Mouse (Mus musculus): ENCODE measurements around the gene Plin1. TPM values are rescaled to one million over a fixed set of nuclear protein-coding genes. Genes with fewer than 3 reads are reported as not detected.

Plin1 gene
- polyA plus RNA-seq, 1 experiment = 0.14 TPM

- no peak for DNase-seq (ENCODE audit: extremely low spot score in 1 of 2, low spot score in 1 of 2)
Measured at GRCm38 (mm10) chr7:79738913-79739312, 6.2 kb upstream of the Plin1 start.

- DNase-seq (ENCODE audit: extremely low spot score in 1 of 2, low spot score in 1 of 2) = no peak
Measured at GRCm38 (mm10) chr7:79736511-79736910, 3.8 kb upstream of the Plin1 start.

GRCm38 (mm10) chr7:79734563-79734962, 1.9 kb upstream of the Plin1 start:
- DNase-seq (ENCODE audit: extremely low spot score in 1 of 2, low spot score in 1 of 2) = no peak

GRCm38 (mm10) chr7:79731438-79731837, 1.3 kb downstream of the Plin1 start:
- DNase-seq (ENCODE audit: extremely low spot score in 1 of 2, low spot score in 1 of 2) = no peak

- no peak for DNase-seq (ENCODE audit: extremely low spot score in 1 of 2, low spot score in 1 of 2)
Measured at GRCm38 (mm10) chr7:79729743-79730370, 2.8 kb downstream of the Plin1 start.

- DNase-seq (ENCODE audit: extremely low spot score in 1 of 2, low spot score in 1 of 2) = peak in 1 of 2 experiments; percentile 76
Measured at GRCm38 (mm10) chr7:79729169-79729568, 3.5 kb downstream of the Plin1 start.

GRCm38 (mm10) chr7:79728219-79728618, 4.5 kb downstream of the Plin1 start:
- DNase-seq (ENCODE audit: extremely low spot score in 1 of 2, low spot score in 1 of 2) = peak in 1 of 2 experiments; percentile 73

- DNase-seq (ENCODE audit: extremely low spot score in 1 of 2, low spot score in 1 of 2) = peak in 1 of 2 experiments; percentile 67
Measured at GRCm38 (mm10) chr7:79727091-79727490, 5.6 kb downstream of the Plin1 start.

- peak in 1 of 2 experiments; percentile 28 for DNase-seq (ENCODE audit: extremely low spot score in 1 of 2, low spot score in 1 of 2)
Measured at GRCm38 (mm10) chr7:79721386-79721977, 11.2 kb downstream of the Plin1 start.

- peak in 1 of 2 experiments; percentile 41 for DNase-seq (ENCODE audit: extremely low spot score in 1 of 2, low spot score in 1 of 2)
Measured at GRCm38 (mm10) chr7:79715187-79715981, 17.3 kb downstream of the Plin1 start, which contains the start of gene Kif7. Gene Kif7, minus strand, starts transcription at chr7:79715720.

GRCm38 (mm10) chr7:79710831-79711230, 21.9 kb downstream of the Plin1 start:
- DNase-seq (ENCODE audit: extremely low spot score in 1 of 2, low spot score in 1 of 2) = no peak

GRCm38 (mm10) chr7:79710130-79710607, 22.5 kb downstream of the Plin1 start:
- DNase-seq (ENCODE audit: extremely low spot score in 1 of 2, low spot score in 1 of 2) = peak in 1 of 2 experiments; percentile 56

GRCm38 (mm10) chr7:79705210-79705609, 27.5 kb downstream of the Plin1 start:
- no peak for DNase-seq (ENCODE audit: extremely low spot score in 1 of 2, low spot score in 1 of 2)

GRCm38 (mm10) chr7:79702755-79703154, 29.9 kb downstream of the Plin1 start:
- no peak for DNase-seq (ENCODE audit: extremely low spot score in 1 of 2, low spot score in 1 of 2)

GRCm38 (mm10) chr7:79696495-79696894, 36.2 kb downstream of the Plin1 start:
- DNase-seq (ENCODE audit: extremely low spot score in 1 of 2, low spot score in 1 of 2) = no peak

GRCm38 (mm10) chr7:79680231-79680630, 52.5 kb downstream of the Plin1 start:
- DNase-seq (ENCODE audit: extremely low spot score in 1 of 2, low spot score in 1 of 2) = no peak

- DNase-seq (ENCODE audit: extremely low spot score in 1 of 2, low spot score in 1 of 2) = no peak
Measured at GRCm38 (mm10) chr7:79679186-79679585, 53.5 kb downstream of the Plin1 start.

- DNase-seq (ENCODE audit: extremely low spot score in 1 of 2, low spot score in 1 of 2) = no peak
Measured at GRCm38 (mm10) chr7:79670900-79671604, 61.7 kb downstream of the Plin1 start.

All from frontal cortex, adult 2 months (tissue).